Mouse (Mus musculus) E14TG2a.4 (cell line): Measurements from ENCODE around the gene Mars.

Source experiments
- CTCF ChIP-seq: conservative IDR thresholded peaks from 2 replicates; pipeline ENCODE4 v1.5.1; 2014; ENCODE audit warnings: low read length
- NANOG ChIP-seq: IDR thresholded peaks from 2 replicates; pipeline ENCODE4 v1.6.1; 2014; ENCODE audit warnings: borderline replicate concordance, low read length, mixed read lengths
- POU5F1 ChIP-seq: IDR thresholded peaks from 2 replicates; pipeline ENCODE4 v1.6.1; 2014; ENCODE audit warnings: low read length, borderline replicate concordance

GRCm38 (mm10) chr10:127282620-127283215 is 28.9 kb downstream of the Mars start:
- TF ChIP-seq CTCF (no peak), POU5F1 (no peak), NANOG (no peak)
